Mouse (Mus musculus) G1E (cell line): ENCODE data around the gene 3110009E18Rik.

ENCODE experiments used
- CTCF ChIP-seq: IDR thresholded peaks from 2 replicates; pipeline ENCODE4 v1.5.1; 2012; ENCODE audit warnings: low read depth, low read length, inconsistent platforms, mixed read lengths
- GATA1 ChIP-seq: IDR thresholded peaks from 2 replicates; pipeline ENCODE4 v1.6.1; 2012; ENCODE audit warnings: borderline replicate concordance, low read length, inconsistent platforms, mixed read lengths
- GATA2 ChIP-seq: IDR thresholded peaks from 2 replicates; pipeline ENCODE4 v1.6.1; 2012; ENCODE audit warnings: low read depth, low read length, inconsistent platforms, borderline replicate concordance
- POLR2AphosphoS5 ChIP-seq: IDR thresholded peaks from 2 replicates; pipeline ENCODE4 v1.6.1; 2012; ENCODE audit warnings: low read depth, low read length, inconsistent platforms; ENCODE audit not compliant: insufficient replicate concordance
- TAL1 ChIP-seq: conservative IDR thresholded peaks from 2 replicates; pipeline ENCODE4 v1.6.1; 2012; ENCODE audit warnings: low read depth, low read length, inconsistent platforms, mixed read lengths

- 0 out of 2 replicates have a peak, but pooled peaks have one; percentile 19 for TF ChIP-seq CTCF
- TF ChIP-seq TAL1: no peak
- no peak for TF ChIP-seq GATA1
- no peak for TF ChIP-seq POLR2AphosphoS5
- TF ChIP-seq GATA2: no peak
Observed at GRCm38 (mm10) chr1:120171819-120172521, 51.0 kb downstream of the 3110009E18Rik start.
